11 mouse cellular contexts compared by ENCODE assay signal in genomic region chr9:99876373-99877055, GRCm38 (mm10). TPM values are rescaled to one million over a fixed set of nuclear protein-coding genes. Genes with fewer than 3 reads are reported as not detected.
DNase-seq lines count a peak whose midpoint lies in the region; ATAC-seq lines count a peak whose summit lies in the region.
"Had no signal": no experiment of that assay in that cellular context is flagged by ENCODE, and none has a peak within 500 bp of the region (broad histone marks: within the 10 kb centered on the region; RNA-seq: fewer than 3 reads in every experiment).

No protein-coding gene starts in this region.

- H3K4me2 ChIP-seq in heart, embryonic 12.5 days: peak overlapping the region; percentile 64
- H3K4me2 ChIP-seq in hindbrain, embryonic 11.5 days (replicated peaks; ENCODE audit: low read depth, low read length): peak overlapping the region; percentile 28
- H3K4me2 ChIP-seq in midbrain, embryonic 12.5 days (replicated peaks): peak overlapping the region; percentile 40

- ATAC-seq in heart, embryonic 12.5 days (ENCODE audit: insufficient number of reproducible peaks, low FRiP score): no peak
- ATAC-seq in hindbrain, embryonic 11.5 days (ENCODE audit: low FRiP score): no peak
- no peak for ATAC-seq in midbrain, embryonic 12.5 days (ENCODE audit: low FRiP score, low read depth)

- intact Hi-C loops in heart, postnatal 25 days (cut with DNase I): no loop called here

- DNase-seq in heart, postnatal 25 days (ENCODE audit: low spot score): no peak
- peak; percentile 16 for DNase-seq in R1 (ENCODE audit: low read depth, low spot score)
- peak; percentile 56 for DNase-seq in hindbrain, embryonic 11.5 days (ENCODE audit: low spot score)
- DNase-seq in thymus, postnatal 14 days: no peak
- no peak for DNase-seq in layer of hippocampus, postnatal 25 days (ENCODE audit: extremely low spot score in 1 of 2, low spot score in 1 of 2)
- DNase-seq in urinary bladder, postnatal 25 days (ENCODE audit: low spot score): no peak
- DNase-seq: adrenal gland, postnatal 36 days had no signal

- H3K9ac ChIP-seq in heart, embryonic 12.5 days: no peak overlapping the region
- no peak overlapping the region for H3K9ac ChIP-seq in hindbrain, embryonic 11.5 days (ENCODE audit: low read depth, low read length)
- H3K9ac ChIP-seq in midbrain, embryonic 12.5 days (replicated peaks): no peak overlapping the region

- WGBS in heart, embryonic 12.5 days: under 1% methylated on average over 25 of the region's 25 CpGs
- WGBS in hindbrain, embryonic 11.5 days: under 1% methylated on average over 25 of the region's 25 CpGs
- under 1% methylated on average over 25 of the region's 25 CpGs for WGBS in midbrain, embryonic 12.5 days

- no peak overlapping the region for H3K27ac ChIP-seq in heart, embryonic 12.5 days (ENCODE audit: poor library complexity, severe bottlenecking)
- no peak overlapping the region for H3K27ac ChIP-seq in hindbrain, embryonic 11.5 days (ENCODE audit: low read depth, low read length)
- H3K27ac ChIP-seq in midbrain, embryonic 12.5 days (replicated peaks): no peak overlapping the region
- H3K27ac ChIP-seq: layer of hippocampus, adult 2 months had no signal

- peaks cover 92% of the 10 kb centered on the region for H3K27me3 ChIP-seq in heart, embryonic 12.5 days (replicated peaks)
- peaks cover 83% of the 10 kb centered on the region for H3K27me3 ChIP-seq in hindbrain, embryonic 11.5 days (ENCODE audit: control insufficient read depth, insufficient read depth, low read length)
- H3K27me3 ChIP-seq in midbrain, embryonic 12.5 days: peaks cover 95% of the 10 kb centered on the region

- H3K9me3 ChIP-seq in heart, embryonic 12.5 days (replicated peaks): no peaks in the 10 kb centered on the region
- no peaks in the 10 kb centered on the region for H3K9me3 ChIP-seq in hindbrain, embryonic 11.5 days (ENCODE audit: control insufficient read depth, low read length)
- no peaks in the 10 kb centered on the region for H3K9me3 ChIP-seq in midbrain, embryonic 12.5 days

- no peaks in the 10 kb centered on the region for H3K36me3 ChIP-seq in heart, embryonic 12.5 days
- no peaks in the 10 kb centered on the region for H3K36me3 ChIP-seq in hindbrain, embryonic 11.5 days (ENCODE audit: control insufficient read depth, insufficient read depth, low read length)
- no peaks in the 10 kb centered on the region for H3K36me3 ChIP-seq in midbrain, embryonic 12.5 days

- H3K4me3 ChIP-seq in heart, embryonic 12.5 days: peak overlapping the region; percentile 37
- peak overlapping the region; percentile 25; the same call in 1 of the 2 replicates for H3K4me3 ChIP-seq in hindbrain, embryonic 11.5 days (ENCODE audit: low read depth, low read length)
- peak overlapping the region; percentile 39 for H3K4me3 ChIP-seq in midbrain, embryonic 12.5 days
- H3K4me3 ChIP-seq: layer of hippocampus, adult 2 months had no signal

- H3K4me1 ChIP-seq in heart, embryonic 12.5 days (replicated peaks): peaks cover 16% of the 10 kb centered on the region
- peaks cover 11% of the 10 kb centered on the region for H3K4me1 ChIP-seq in hindbrain, embryonic 11.5 days (replicated peaks; ENCODE audit: control insufficient read depth, insufficient read depth, low read length)
- H3K4me1 ChIP-seq in midbrain, embryonic 12.5 days: peaks cover 36% of the 10 kb centered on the region

RNA-seq across cellular contexts. Expression of gene Sox14, which starts 0.5 kb away (rescaled TPM):
- 0.13 TPM in 1 of 2 replicates, not detected in the other for polyA plus RNA-seq in heart, embryonic 12.5 days (2016; fragmentation: Nextera tagmentation; extraction: Ambion mirVana)
- not detected for total RNA-seq in heart, postnatal 25 days (2021)
- 4.4 and 6.6 TPM in 2 replicates for polyA plus RNA-seq in hindbrain, embryonic 11.5 days (2014; fragmentation: Nextera tagmentation; extraction: Ambion mirVana)
- polyA plus RNA-seq in midbrain, embryonic 12.5 days (2016; fragmentation: Nextera tagmentation; extraction: Ambion mirVana): 40.3 and 43.4 TPM in 2 replicates
- not detected for total RNA-seq in layer of hippocampus, postnatal 25 days (2021)
- total RNA-seq: adrenal gland, postnatal 36 days; layer of hippocampus, adult 2 months had no signal
- polyA plus RNA-seq: C2C12 had no signal

Comparison
In these comparisons a context has a peak if more than half of its experiments do, and no peak if none do; other contexts are left out.
1. DNase-seq: peak in R1 (single experiment) and hindbrain, embryonic 11.5 days (single experiment); none in heart, postnatal 25 days (single experiment), thymus, postnatal 14 days (single experiment), layer of hippocampus, postnatal 25 days (0 of 2) and urinary bladder, postnatal 25 days (single experiment).
2. Peak in every context shown above with its lines, with median percentiles within 50 percentile points of each other: H3K4me2 ChIP-seq and H3K4me3 ChIP-seq.